Mouse (Mus musculus) thymus, postnatal 10 days (tissue): ENCODE measurements around the gene Med13l.

ENCODE experiments used
- DNase-seq, 2 experiments: peaks; one replicate each; pipeline ENCODE4 v3.0.0; 2021; ENCODE audit warnings: low spot score in 2 of 2

The Med13l gene

GRCm38 (mm10) chr5:118560385-118561085 lies at the start of gene Med13l:
Gene Med13l, plus strand, starts transcription at chr5:118560679.
- DNase-seq = peak; percentile 74 to 75

GRCm38 (mm10) chr5:118510969-118511368 lies 49.5 kb upstream of the Med13l start:
- no peak for DNase-seq

GRCm38 (mm10) chr5:118513005-118513404 lies 47.5 kb upstream of the Med13l start:
- DNase-seq = no peak

DNA sequence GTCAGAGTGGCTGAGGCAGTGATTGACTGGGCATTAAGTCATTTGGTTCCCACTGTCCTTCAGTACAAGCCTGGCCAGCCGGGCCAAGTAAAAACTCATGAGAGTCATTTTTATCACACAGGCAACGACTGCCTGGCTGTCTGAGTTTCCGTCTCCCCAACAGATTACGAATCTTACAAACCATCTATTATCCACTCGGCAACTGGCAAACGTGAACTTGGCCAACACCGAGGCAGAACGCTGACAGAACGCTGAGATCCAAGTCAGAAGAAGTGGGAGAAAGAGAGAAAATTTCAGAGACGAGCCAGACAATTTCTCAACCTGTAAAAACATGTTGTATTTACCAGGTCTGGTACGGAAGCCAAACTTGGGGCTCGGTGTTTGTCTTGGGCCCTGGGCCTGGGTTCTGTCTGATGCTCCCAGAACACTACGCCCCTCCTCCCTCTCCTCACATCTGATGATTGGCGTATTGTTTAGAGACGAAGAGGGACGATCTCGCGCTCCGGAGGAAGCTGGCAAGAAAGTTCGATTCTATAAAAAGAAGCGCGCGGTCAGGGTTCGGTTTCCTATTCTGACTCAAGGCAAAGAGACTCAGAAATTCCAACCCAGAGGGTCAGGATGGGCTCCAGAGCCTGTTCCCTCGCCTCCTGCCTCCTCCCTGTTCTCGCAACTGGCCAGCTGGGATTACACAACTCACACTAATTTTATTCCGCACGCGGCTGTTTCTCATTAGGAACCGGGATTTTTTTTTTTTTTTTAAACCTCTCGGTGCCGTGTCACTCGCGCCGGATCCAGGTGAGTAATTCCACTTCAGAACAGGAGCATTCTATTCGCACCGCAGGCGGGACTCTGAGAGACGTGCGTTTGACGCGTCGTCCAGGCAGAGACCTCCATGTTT lies 46.6 kb upstream of the Med13l start:
- DNase-seq = no peak

DNA sequence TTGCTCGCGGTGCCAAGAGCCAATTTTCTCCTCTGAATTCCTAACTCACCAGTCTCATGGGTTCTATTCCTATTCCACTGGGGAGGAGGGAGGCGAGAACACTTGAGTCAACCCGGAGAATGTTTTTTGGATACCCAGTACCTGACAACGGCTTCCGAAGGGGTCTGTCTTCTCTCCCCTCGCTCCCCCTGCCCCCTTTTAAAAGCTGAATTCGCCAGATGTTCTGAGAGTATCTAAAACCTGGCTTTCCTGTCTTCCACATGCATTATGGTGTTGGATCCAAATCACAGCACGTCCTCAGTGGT lies 46.0 kb upstream of the Med13l start:
- no peak for DNase-seq

DNA sequence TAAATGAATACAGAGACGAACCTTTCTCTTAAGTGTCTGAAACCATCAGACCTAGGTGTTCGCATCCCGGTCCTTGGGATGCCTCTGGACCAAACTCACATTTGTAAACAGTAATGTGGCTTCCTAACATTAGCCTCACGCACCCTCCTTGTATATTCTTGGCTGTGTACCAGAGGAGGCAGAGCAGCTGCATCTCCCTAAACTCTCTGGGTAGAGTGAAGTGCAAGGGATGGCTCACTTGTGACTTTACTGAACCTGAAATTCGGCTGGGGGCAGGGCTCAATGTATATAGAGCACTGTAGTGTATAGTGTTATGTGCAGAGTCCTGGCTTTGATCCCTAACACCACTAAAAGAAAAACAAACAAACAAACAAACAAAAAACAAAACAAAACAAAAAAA lies 45.6 kb upstream of the Med13l start:
- DNase-seq = no peak

GRCm38 (mm10) chr5:118515280-118515721 lies 45.2 kb upstream of the Med13l start:
- DNase-seq = no peak

DNA sequence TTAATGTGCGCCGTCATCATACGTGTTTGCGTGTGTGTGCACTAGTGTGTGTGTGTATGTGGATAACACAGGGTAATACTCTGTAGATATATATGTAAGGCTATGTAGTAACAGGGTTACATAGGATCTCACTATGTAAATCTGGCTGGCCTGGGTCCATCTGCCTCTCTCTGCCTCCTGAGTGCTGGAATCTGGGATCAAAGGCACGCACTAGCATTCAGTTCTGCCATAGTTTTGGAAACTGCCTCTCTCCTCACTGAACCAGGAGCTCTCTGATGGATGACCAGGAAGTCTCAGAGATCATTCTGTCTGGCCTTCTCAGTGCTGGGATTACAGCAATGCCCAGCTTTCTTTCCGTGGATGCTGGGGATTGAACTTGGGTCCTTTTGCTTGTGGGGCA lies 44.4 kb upstream of the Med13l start:
- DNase-seq = no peak

DNA sequence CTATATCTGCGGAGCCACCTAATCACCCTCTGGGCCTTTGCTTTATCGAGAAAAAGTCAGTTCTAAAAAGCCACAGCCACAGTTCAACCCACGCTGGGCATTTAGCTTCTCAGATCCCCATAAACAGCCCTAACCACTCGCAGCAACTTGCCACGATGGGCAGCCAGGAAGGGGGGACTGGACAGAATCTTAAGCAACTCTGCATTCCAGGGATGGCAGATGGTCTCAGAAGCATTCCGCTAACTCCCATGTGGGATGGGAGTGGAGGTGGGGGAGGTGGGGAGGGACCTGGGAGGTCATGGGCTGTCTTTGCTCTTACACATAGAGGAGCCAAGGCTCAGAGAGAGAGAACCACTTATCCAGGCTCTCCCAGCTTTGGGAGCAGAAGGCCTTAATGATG lies 44.0 kb upstream of the Med13l start:
- no peak for DNase-seq

- no peak for DNase-seq
These were observed 40.0 kb upstream of the Med13l start for GRCm38 (mm10) chr5:118520457-118520856.

DNA sequence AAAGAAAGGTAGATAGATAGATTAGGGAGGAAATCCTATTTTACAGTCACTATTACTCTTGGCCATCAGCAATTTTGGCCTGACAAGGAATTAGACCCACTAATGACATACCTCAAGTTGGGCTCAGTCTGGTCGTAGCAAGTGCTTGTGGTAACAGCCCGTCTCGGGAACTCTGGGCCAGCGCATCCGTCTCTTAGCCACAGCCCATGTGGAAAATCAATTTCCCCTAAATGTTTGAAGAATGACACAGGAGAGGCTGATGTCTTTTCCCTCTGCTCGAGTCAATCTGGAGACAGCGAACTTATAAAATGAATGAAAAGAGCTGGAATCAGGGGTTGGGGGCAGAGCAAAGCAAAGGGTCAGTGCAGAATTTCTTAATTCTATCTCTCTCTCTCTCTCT lies 36.1 kb upstream of the Med13l start:
- DNase-seq = no peak

DNA sequence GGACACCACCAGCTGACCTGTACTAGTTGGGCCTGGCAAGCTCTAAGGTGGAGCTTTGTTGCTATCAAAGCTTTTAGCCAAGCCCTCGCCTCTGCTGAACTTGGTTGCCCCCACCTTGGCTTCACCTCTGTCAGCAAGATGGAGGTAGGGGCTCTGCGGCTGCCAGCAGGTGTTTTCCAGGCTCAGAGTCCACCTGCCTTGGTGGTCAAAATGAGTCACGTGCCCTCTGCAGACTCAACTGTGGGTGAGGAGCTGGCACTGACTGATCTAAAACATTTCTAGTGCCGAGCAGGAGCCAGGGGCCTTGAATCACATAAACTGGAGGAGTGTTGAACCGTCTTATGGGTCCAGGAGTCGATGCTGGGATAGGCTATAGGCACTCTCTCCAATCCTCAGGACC lies 34.8 kb upstream of the Med13l start:
- DNase-seq = no peak

GRCm38 (mm10) chr5:118526504-118526903 lies 34.0 kb upstream of the Med13l start:
- DNase-seq = no peak

- DNase-seq = no peak
These were observed 31.2 kb upstream of the Med13l start for GRCm38 (mm10) chr5:118529241-118529640.

DNA sequence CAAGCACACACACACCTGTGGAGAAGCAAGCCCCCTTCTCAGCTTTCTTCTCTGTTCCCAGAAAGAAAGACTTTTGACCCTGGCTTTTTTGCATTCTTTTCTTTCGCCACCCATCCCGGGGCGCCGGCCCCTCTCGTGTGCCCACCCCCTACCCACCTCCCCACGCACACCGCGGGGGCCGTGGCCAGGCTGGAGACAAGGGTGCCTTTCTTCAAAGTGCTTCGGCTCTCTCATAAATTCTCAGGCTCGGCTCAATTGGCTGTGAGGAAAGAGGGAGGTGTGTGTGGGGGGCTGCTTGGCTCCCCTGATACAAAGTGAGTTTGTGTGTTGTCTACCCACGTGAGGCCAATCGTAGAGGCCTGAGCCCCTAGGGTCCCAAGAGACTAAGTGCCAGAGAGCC lies 28.4 kb upstream of the Med13l start:
- no peak for DNase-seq

DNA sequence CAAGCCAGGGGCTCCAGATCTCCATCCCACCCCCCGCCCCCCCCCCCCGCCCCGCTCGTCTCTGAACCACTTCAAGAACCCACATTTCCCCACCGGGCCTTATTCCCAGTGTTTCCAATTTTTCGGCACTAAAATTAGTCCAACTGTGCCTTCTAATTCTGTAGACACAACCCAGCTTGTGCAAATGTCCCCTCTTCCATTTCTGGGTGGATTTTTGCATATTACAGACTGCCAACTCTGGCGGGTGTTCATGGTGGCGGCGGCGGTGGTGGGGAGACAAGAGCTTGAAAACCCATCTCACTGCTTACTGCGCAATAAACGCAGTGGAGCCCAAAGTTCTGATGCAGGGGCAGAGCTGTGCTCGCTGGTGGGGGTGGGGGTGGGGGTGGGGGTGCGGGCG lies 27.8 kb upstream of the Med13l start:
- DNase-seq = no peak

DNA sequence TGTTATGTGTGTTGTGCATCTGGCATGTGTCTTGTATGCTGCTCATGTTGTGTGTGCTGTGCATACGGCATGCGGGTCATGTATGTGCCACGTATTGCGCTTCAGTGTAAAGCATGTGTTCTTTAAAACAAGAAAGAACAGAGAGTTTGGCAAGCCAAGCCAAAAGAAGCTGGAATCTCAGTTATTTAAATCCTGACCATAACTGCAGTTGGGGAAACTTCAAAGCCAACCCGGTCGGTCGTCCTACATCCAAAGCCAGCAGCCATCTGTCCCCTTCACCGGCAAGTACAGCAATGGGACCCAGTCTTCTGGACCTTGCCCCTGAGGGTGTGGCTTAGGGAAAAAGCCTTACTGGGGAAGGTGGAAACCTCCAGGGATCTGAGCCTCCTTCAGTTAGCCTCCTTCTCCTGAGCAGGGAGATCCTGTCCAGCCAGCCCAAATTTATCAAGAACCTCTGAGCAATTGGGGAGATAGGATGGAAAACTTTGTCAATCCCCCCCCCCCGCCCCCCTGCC lies 26.0 kb upstream of the Med13l start:
- no peak for DNase-seq

GRCm38 (mm10) chr5:118535130-118535529 lies 25.3 kb upstream of the Med13l start:
- DNase-seq = no peak

- DNase-seq = no peak
These were observed 22.0 kb upstream of the Med13l start for GRCm38 (mm10) chr5:118538487-118538886.

DNA sequence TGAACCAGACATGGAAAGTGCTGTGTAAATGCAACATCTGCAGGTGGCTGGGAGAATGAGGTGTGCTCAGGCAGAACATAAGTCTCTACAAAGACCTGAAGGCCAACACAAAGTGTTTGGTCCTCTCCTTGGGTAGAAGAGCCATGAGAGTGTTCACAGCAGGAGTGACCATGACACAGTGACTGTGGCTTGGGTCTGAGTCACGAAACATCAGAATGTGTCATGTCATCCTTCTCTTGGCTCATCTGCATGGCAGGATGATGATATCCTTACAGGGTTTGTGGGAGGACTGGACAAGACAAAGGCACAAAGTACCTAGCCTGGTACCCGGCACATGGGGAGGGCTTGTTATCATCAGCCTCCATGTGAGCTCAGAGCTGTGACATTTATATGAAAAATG lies 16.7 kb upstream of the Med13l start:
- DNase-seq = no peak

DNA sequence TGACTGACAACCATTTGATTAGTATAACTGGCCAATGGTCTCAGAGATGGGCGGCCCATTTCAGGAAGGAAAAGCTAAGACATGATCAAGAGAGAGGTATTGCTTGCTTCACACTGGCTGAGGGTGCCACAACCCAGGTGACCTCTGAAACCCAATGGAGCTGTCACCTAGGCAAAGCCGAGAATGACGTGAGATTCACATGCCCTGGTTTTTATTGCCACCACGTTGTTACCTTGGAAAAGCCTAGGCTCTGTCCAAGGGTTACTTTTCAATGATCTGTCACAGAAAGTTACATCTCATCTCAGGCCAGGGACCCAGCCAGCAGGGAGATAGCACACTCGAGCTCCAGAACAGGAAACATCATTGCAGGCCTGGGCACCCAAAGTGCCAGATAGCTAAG lies 10.0 kb upstream of the Med13l start:
- no peak for DNase-seq

- no peak for DNase-seq
These were observed 7.2 kb upstream of the Med13l start for GRCm38 (mm10) chr5:118553290-118553689.

DNA sequence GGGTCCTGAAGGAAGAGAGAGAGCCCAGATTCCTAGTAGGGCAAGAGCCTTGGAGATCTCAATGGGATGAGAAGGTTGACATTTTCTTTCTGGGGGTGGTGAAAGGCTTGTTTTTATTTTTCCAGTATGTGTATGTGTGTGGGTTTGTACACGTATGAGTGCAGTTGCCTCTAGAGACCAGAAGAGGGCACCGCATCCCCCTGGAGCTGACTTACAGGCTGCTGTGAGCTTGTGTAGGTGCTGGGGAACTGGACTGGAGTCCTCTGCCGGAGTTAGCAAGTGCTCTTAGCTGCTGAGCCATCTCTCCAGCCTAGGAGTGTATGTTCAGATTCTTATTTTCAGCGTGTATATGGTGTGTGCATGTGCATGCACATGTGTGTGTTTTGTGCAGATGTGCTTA lies 5.2 kb upstream of the Med13l start:
- no peak for DNase-seq
